Mouse (Mus musculus) cerebellum, adult (tissue): ENCODE data around the gene Prg2.

ENCODE experiments used
- ATAC-seq: cut with Nextera tagmentation; 2 replicates; pipeline ENCODE4 v1.9.2; 2017; ENCODE audit warnings: mild to moderate bottlenecking, moderate library complexity, mixed read lengths; ENCODE audit not compliant: insufficient number of reproducible peaks, low FRiP score, low TSS enrichment

The Prg2 gene

GRCm38 (mm10) chr2:85026178-85026577 is 45.9 kb downstream of the Prg2 start:
- ATAC-seq, result no peak

GRCm38 (mm10) chr2:85027281-85027680 is 47.0 kb downstream of the Prg2 start:
- ATAC-seq, result no peak

GRCm38 (mm10) chr2:85029897-85030296 is 49.6 kb downstream of the Prg2 start:
- ATAC-seq, result no peak

- ATAC-seq, result no peak
Measured at GRCm38 (mm10) chr2:85030989-85031388, 50.7 kb downstream of the Prg2 start.

- ATAC-seq, result no peak
Measured at GRCm38 (mm10) chr2:85033121-85033520, 52.9 kb downstream of the Prg2 start.
